Mouse (Mus musculus) limb, embryonic 11.5 days (tissue): Measurements from ENCODE around the gene Flt3. TPM values are rescaled to one million over a fixed set of nuclear protein-coding genes. Genes with fewer than 3 reads are reported as not detected.
A peak's percentile ranks its signal among the peaks of the same experiment; 100 is the strongest.

ENCODE experiments used
- ATAC-seq: fragments of 200-750 bp; cut with Nextera tagmentation; 2 replicates; pipeline ENCODE4 v1.8.0; 2017; ENCODE audit warnings: low read depth; ENCODE audit not compliant: insufficient number of reproducible peaks, low FRiP score, low TSS enrichment
- DNase-seq: peaks from one replicate; pipeline ENCODE4 v3.0.0-alpha.2; 2015; ENCODE audit warnings: low spot score
- H3K27ac ChIP-seq: fragments of 300-500 bp; sonication (generic); replicated peaks from 2 replicates; pipeline ENCODE4 v1.5.1; 2014; ENCODE audit warnings: low read depth, mild to moderate bottlenecking, low read length
- H3K27me3 ChIP-seq: fragments of 300-500 bp; sonication (generic); 2 replicates; pipeline ENCODE4 v1.6.1; 2014; ENCODE audit warnings: mild to moderate bottlenecking, low read length, mixed read lengths; ENCODE audit not compliant: control insufficient read depth, insufficient read depth
- H3K36me3 ChIP-seq: fragments of 300-500 bp; sonication (generic); 2 replicates; pipeline ENCODE4 v1.6.1; 2014; ENCODE audit warnings: mild to moderate bottlenecking, low read length, moderate library complexity, mixed read lengths; ENCODE audit not compliant: control insufficient read depth, insufficient read depth
- H3K4me1 ChIP-seq: fragments of 300-500 bp; sonication (generic); 2 replicates; pipeline ENCODE4 v1.6.1; 2014; ENCODE audit warnings: low read length, mixed read lengths; ENCODE audit not compliant: control insufficient read depth, insufficient read depth
- H3K4me2 ChIP-seq: fragments of 300-500 bp; sonication (generic); 2 replicates; pipeline ENCODE4 v1.6.1; 2014; ENCODE audit warnings: low read depth, mild to moderate bottlenecking, moderate library complexity; ENCODE audit not compliant: severe bottlenecking
- H3K4me3 ChIP-seq: fragments of 300-500 bp; sonication (generic); 2 replicates; pipeline ENCODE4 v1.5.1; 2014; ENCODE audit warnings: low read depth, low read length
- H3K9ac ChIP-seq: fragments of 300-500 bp; sonication (generic); 2 replicates; pipeline ENCODE4 v1.6.1; 2014; ENCODE audit warnings: mild to moderate bottlenecking, low read length
- H3K9me3 ChIP-seq: fragments of 300-500 bp; sonication (generic); 2 replicates; pipeline ENCODE4 v1.6.1; 2016; ENCODE audit warnings: low read length; ENCODE audit not compliant: control insufficient read depth
- WGBS: fragments of 180-500 bp; shearing (Covaris S2); extraction: QIAGEN DNeasy Blood & Tissue Kit; methylation state at CpG from one replicate; pipeline ENCODE4 v1.1.7; 2014; 5-methylcytosine and 5-hydroxymethylcytosine counted together
- polyA plus RNA-seq: library from polyadenylated mRNA; unstranded; fragments of >200 nt; fragmentation: Nextera tagmentation; extraction: Ambion mirVana; gene quantifications from 2 replicates; pipeline ENCODE4 v1.2.1, GENCODE M21; 2014

Flt3 gene
- polyA plus RNA-seq, 1 experiment from 2014 or later = 0.08 TPM

GRCm38 (mm10) chr5:147323237-147323917 is 76.9 kb downstream of the Flt3 start:
- no peaks in the 10 kb centered on the region for H3K36me3 ChIP-seq
- WGBS = 17% methylated on average over 17 of the region's 17 CpGs
- H3K4me1 ChIP-seq = no peaks in the 10 kb centered on the region
- no peak overlapping the region for H3K9ac ChIP-seq
- H3K4me2 ChIP-seq = no peak overlapping the region
- DNase-seq = peak; percentile 89
- peak; percentile 44; the same call in 1 of the 2 replicates for ATAC-seq
- H3K27me3 ChIP-seq = peaks cover 10% of the 10 kb centered on the region
- no peak overlapping the region for H3K27ac ChIP-seq
- no peaks in the 10 kb centered on the region for H3K9me3 ChIP-seq
- H3K4me3 ChIP-seq = no peak overlapping the region

- DNase-seq (no peak), ATAC-seq (no peak)
- Histone ChIP-seq H3K27ac (no peak within 1 kb of the TSS), H3K4me3 (no peak within 1 kb of the TSS), H3K9me3 (no peaks in the 10 kb centered on the region), H3K4me1 (no peaks in the 10 kb centered on the region), H3K9ac (no peak within 1 kb of the TSS; the same call in 1 of the 2 replicates), H3K27me3 (peaks cover 22% of the 10 kb centered on the region), H3K4me2 (no peak within 1 kb of the TSS), H3K36me3 (no peaks in the 10 kb centered on the region)
- WGBS = 72% methylated on average over 8 of the region's 8 CpGs
Observed at GRCm38 (mm10) chr5:147322183-147322582, 78.1 kb downstream of the Flt3 start, which contains the start of gene Urad. Urad (minus strand) TSS chr5:147322440.

GRCm38 (mm10) chr5:147319653-147320052 is 80.6 kb downstream of the Flt3 start:
- Histone ChIP-seq H3K27me3 (peaks cover 46% of the 10 kb centered on the region), H3K4me2 (no peak overlapping the region), H3K4me1 (no peaks in the 10 kb centered on the region), H3K36me3 (no peaks in the 10 kb centered on the region), H3K27ac (no peak overlapping the region), H3K4me3 (no peak overlapping the region), H3K9ac (no peak overlapping the region), H3K9me3 (no peaks in the 10 kb centered on the region)
- ATAC-seq = no peak
- DNase-seq = peak; percentile 35

- 26% methylated on average over 7 of the region's 7 CpGs for WGBS
- H3K4me1 ChIP-seq = no peaks in the 10 kb centered on the region
- H3K27ac ChIP-seq = no peak overlapping the region
- no peak overlapping the region for H3K4me3 ChIP-seq
- H3K4me2 ChIP-seq = no peak overlapping the region
- no peak for ATAC-seq
- peaks cover 63% of the 10 kb centered on the region for H3K27me3 ChIP-seq
- no peaks in the 10 kb centered on the region for H3K36me3 ChIP-seq
- no peaks in the 10 kb centered on the region for H3K9me3 ChIP-seq
- peak; percentile 35 for DNase-seq
- no peak overlapping the region for H3K9ac ChIP-seq
Observed at GRCm38 (mm10) chr5:147317991-147318390, 82.3 kb downstream of the Flt3 start.

GRCm38 (mm10) chr5:147317321-147317720 is 83.0 kb downstream of the Flt3 start:
- no peak for ATAC-seq
- WGBS = 6% methylated on average over 7 of the region's 7 CpGs
- Histone ChIP-seq H3K27me3 (peaks cover 70% of the 10 kb centered on the region), H3K4me1 (no peaks in the 10 kb centered on the region), H3K27ac (no peak overlapping the region), H3K4me2 (no peak overlapping the region), H3K9me3 (no peaks in the 10 kb centered on the region), H3K36me3 (no peaks in the 10 kb centered on the region), H3K4me3 (no peak overlapping the region), H3K9ac (no peak overlapping the region)
- DNase-seq = no peak

- WGBS = 1% methylated on average over 25 of the region's 25 CpGs
- no peak overlapping the region for H3K4me2 ChIP-seq
- DNase-seq = no peak
- no peak overlapping the region for H3K9ac ChIP-seq
- ATAC-seq = no peak
- no peaks in the 10 kb centered on the region for H3K9me3 ChIP-seq
- no peaks in the 10 kb centered on the region for H3K4me1 ChIP-seq
- no peak overlapping the region for H3K4me3 ChIP-seq
- H3K27me3 ChIP-seq = peaks cover 82% of the 10 kb centered on the region
- H3K36me3 ChIP-seq = no peaks in the 10 kb centered on the region
- no peak overlapping the region for H3K27ac ChIP-seq
Observed at GRCm38 (mm10) chr5:147315432-147316075, 84.7 kb downstream of the Flt3 start.

DNA sequence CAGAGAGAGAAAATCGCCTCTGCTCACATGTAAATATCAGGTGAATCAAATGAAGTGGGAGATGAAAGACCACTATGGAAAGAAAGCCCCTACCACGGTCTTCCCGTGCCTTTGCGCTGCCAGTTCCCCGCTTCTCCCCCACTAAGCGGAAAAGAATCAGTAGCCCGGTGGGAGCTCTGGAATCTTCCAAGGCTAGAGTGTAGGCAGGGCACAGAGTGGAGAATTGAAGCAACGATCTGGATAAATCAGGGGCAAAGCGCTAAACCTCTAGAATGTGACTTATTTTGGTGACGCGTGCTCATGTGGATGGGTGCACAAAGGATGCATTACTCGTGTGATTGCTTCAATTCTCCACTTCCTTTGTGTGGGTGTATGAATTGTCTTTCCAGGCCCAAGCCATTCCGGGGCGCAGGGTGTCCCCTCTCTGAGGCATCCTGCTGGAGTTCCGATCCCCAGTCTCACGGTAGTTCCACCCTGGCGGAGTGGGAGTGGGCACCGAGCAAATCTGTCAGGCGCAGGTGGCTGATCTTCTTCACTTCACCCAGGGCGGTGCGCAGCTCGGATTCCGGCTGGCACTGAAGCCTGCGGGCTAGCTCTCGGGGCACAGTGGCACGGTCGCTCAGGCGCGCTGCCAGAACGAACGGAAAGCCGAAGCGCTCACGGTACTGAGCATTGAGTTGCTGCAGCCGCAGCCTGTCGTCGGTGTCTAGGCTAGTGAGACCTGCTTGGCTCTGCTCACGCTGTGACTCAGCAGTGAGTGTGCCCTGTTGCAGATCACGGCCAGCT is 85.5 kb downstream of the Flt3 start:
- Histone ChIP-seq H3K9ac (no peak overlapping the region), H3K4me1 (no peaks in the 10 kb centered on the region), H3K4me2 (no peak overlapping the region), H3K4me3 (no peak overlapping the region), H3K27ac (no peak overlapping the region), H3K9me3 (no peaks in the 10 kb centered on the region), H3K27me3 (peaks cover 89% of the 10 kb centered on the region), H3K36me3 (no peaks in the 10 kb centered on the region)
- WGBS = under 1% methylated on average over 39 of the region's 39 CpGs
- ATAC-seq (no peak), DNase-seq (peak; percentile 57)

GRCm38 (mm10) chr5:147312830-147313685 is 87.2 kb downstream of the Flt3 start:
- DNase-seq (peak; percentile 45), ATAC-seq (no peak)
- no peak overlapping the region for H3K27ac ChIP-seq
- H3K27me3 ChIP-seq = peaks cover 98% of the 10 kb centered on the region
- 2% methylated on average over 27 of the region's 27 CpGs for WGBS
- no peaks in the 10 kb centered on the region for H3K9me3 ChIP-seq
- no peak overlapping the region for H3K9ac ChIP-seq
- no peak overlapping the region for H3K4me2 ChIP-seq
- no peak overlapping the region for H3K4me3 ChIP-seq
- H3K4me1 ChIP-seq = no peaks in the 10 kb centered on the region
- no peaks in the 10 kb centered on the region for H3K36me3 ChIP-seq
